Mouse (Mus musculus) C2C12 (cell line): ENCODE results near the gene March11. TPM values are rescaled to one million over a fixed set of nuclear protein-coding genes. Genes with fewer than 3 reads are reported as not detected.

Source experiments
- H3K27me3 ChIP-seq: one replicate; pipeline ENCODE4 v1.6.1; 2011; ENCODE audit not compliant: control insufficient read depth, insufficient read depth, insufficient read length
- H3K36me3 ChIP-seq: one replicate; pipeline ENCODE4 v1.6.1; 2011; ENCODE audit not compliant: control insufficient read depth, insufficient read depth
- H3K4me3 ChIP-seq: one replicate; pipeline ENCODE4 v1.5.1; 2011; ENCODE audit warnings: mild to moderate bottlenecking, control low read depth; ENCODE audit not compliant: poor library complexity, insufficient read depth, severe bottlenecking
- H3K79me2 ChIP-seq: one replicate; pipeline ENCODE4 v1.6.1; 2011; ENCODE audit not compliant: control insufficient read depth, insufficient read depth
- H3K79me3 ChIP-seq: one replicate; pipeline ENCODE4 v1.6.1; 2011; ENCODE audit warnings: low read depth, control low read depth
- H3ac ChIP-seq: one replicate; pipeline ENCODE3; 2011; ENCODE audit warnings: low read depth; ENCODE audit not compliant: control insufficient read depth, insufficient read length
- CEBPB ChIP-seq: IDR thresholded peaks from one replicate; pipeline ENCODE4 v1.6.1; 2011; ENCODE audit warnings: low read depth, mild to moderate bottlenecking, control low read depth, moderate library complexity
- CTCF ChIP-seq: IDR thresholded peaks from one replicate; pipeline ENCODE4 v1.5.1; 2011; ENCODE audit not compliant: control insufficient read depth, insufficient read depth, insufficient read length
- FOSL1 ChIP-seq: IDR thresholded peaks from one replicate; pipeline ENCODE4 v1.8.0; 2011; ENCODE audit warnings: mild to moderate bottlenecking, low read length; ENCODE audit not compliant: poor library complexity, insufficient read depth, severe bottlenecking
- MAX ChIP-seq: IDR thresholded peaks from one replicate; pipeline ENCODE4 v1.6.1; 2011; ENCODE audit warnings: mild to moderate bottlenecking, control low read depth
- MYOD1 ChIP-seq: IDR thresholded peaks from one replicate; pipeline ENCODE4 v1.6.1; 2011; ENCODE audit warnings: low read depth; ENCODE audit not compliant: control insufficient read depth, insufficient read length
- MYOG ChIP-seq: IDR thresholded peaks from one replicate; pipeline ENCODE4 v1.6.1; 2011; ENCODE audit not compliant: control insufficient read depth, insufficient read length; ENCODE audit errors: extremely low read depth
- USF1 ChIP-seq: IDR thresholded peaks from one replicate; pipeline ENCODE4 v1.6.1; 2011; ENCODE audit warnings: low read depth, mild to moderate bottlenecking, control low read depth, moderate library complexity
- polyA plus RNA-seq: library from polyadenylated mRNA; unstranded; fragments of >200 nt; fragmentation: generic; extraction: Trizol; gene quantifications from one replicate; pipeline ENCODE4 v1.2.1, GENCODE M21; 2012; ENCODE audit warnings: missing spikeins

March11 gene
- polyA plus RNA-seq, 1 experiment, result 26.1 TPM

GRCm38 (mm10) chr15:26292811-26293210 lies 16.0 kb upstream of the March11 start:
- Histone ChIP-seq H3K79me2 (no peaks in the 10 kb centered on the region), H3K79me3 (no peaks in the 10 kb centered on the region), H3ac (no peak overlapping the region), H3K4me3 (no peak overlapping the region), H3K27me3 (no peaks in the 10 kb centered on the region), H3K36me3 (no peaks in the 10 kb centered on the region)
- TF ChIP-seq CTCF (no peak), MYOD1 (no peak), USF1 (no peak), MYOG (no peak), FOSL1 (no peak), CEBPB (no peak), MAX (no peak)

GRCm38 (mm10) chr15:26293215-26293614 lies 15.6 kb upstream of the March11 start:
- Histone ChIP-seq H3K79me3 (no peaks in the 10 kb centered on the region), H3K79me2 (no peaks in the 10 kb centered on the region), H3K4me3 (no peak overlapping the region), H3ac (no peak overlapping the region), H3K27me3 (no peaks in the 10 kb centered on the region), H3K36me3 (no peaks in the 10 kb centered on the region)
- TF ChIP-seq MYOD1 (no peak), MAX (no peak), CEBPB (no peak), USF1 (no peak), MYOG (no peak), CTCF (no peak), FOSL1 (no peak)

GRCm38 (mm10) chr15:26298668-26299067 lies 10.2 kb upstream of the March11 start:
- H3K4me3 ChIP-seq, result no peak overlapping the region
- H3K36me3 ChIP-seq, result no peaks in the 10 kb centered on the region
- no peaks in the 10 kb centered on the region for H3K79me3 ChIP-seq
- no peaks in the 10 kb centered on the region for H3K79me2 ChIP-seq
- H3ac ChIP-seq, result no peak overlapping the region
- no peaks in the 10 kb centered on the region for H3K27me3 ChIP-seq
- TF ChIP-seq MYOD1 (no peak), USF1 (no peak), CTCF (no peak), MYOG (no peak), FOSL1 (no peak), MAX (no peak), CEBPB (no peak)

- peaks cover 8% of the 10 kb centered on the region for H3K36me3 ChIP-seq
- no peaks in the 10 kb centered on the region for H3K27me3 ChIP-seq
- H3K79me3 ChIP-seq, result no peaks in the 10 kb centered on the region
- peak overlapping the region; percentile 46 for H3ac ChIP-seq
- peak; percentile 85 for TF ChIP-seq MAX
- TF ChIP-seq CTCF, result no peak
- H3K4me3 ChIP-seq, result peak overlapping the region; percentile 43
- no peaks in the 10 kb centered on the region for H3K79me2 ChIP-seq
Observed at GRCm38 (mm10) chr15:26309291-26309931, 563 bp downstream of the March11 start.

DNA sequence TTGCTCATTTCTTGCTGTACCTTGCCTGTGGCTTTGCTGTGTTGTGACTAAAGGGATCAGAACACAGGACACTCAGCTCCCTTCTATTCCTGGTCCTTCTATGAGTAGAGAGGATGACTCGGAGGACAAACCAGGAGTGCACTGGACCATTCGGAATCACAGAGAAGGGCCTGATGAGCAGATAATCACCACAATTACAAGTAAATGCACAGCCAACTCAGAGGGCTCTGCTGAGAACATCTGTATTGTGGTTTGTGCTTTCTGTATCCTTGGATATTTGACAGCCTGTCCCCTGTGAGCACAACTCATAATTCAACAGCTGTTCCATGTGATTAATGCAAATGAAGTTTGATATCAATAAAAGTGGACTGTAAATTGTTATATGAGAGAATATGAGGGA lies 11.0 kb downstream of the March11 start:
- H3K79me2 ChIP-seq, result no peaks in the 10 kb centered on the region
- no peaks in the 10 kb centered on the region for H3K27me3 ChIP-seq
- H3K36me3 ChIP-seq, result no peaks in the 10 kb centered on the region
- no peak overlapping the region for H3ac ChIP-seq
- H3K4me3 ChIP-seq, result no peak overlapping the region
- no peaks in the 10 kb centered on the region for H3K79me3 ChIP-seq
- no peak for TF ChIP-seq FOSL1
- no peak for TF ChIP-seq CEBPB
- peak; percentile 71 for TF ChIP-seq MYOD1

DNA sequence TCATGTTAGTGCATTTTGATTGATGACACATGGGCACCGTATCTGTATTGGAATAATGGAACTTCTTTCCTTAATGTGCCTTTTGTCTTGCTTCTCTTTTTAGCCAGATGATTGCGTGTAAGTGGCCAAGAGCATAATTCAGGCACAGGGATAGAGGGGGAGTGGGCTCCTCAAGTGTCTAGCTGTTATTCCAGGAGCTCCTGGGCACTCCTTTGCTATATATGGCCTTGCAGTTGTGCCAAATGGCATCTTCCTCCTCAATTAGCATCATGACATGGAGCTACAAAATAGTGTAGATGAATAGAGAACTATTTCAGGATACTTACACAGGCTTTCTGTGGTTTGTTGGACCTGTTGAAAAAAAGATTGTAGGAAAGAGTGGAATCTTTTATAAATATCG lies 11.6 kb downstream of the March11 start:
- no peaks in the 10 kb centered on the region for H3K36me3 ChIP-seq
- no peaks in the 10 kb centered on the region for H3K27me3 ChIP-seq
- TF ChIP-seq FOSL1, result no peak
- TF ChIP-seq MYOG, result no peak
- TF ChIP-seq MAX, result no peak
- TF ChIP-seq CEBPB, result no peak
- no peak for TF ChIP-seq CTCF
- TF ChIP-seq MYOD1, result no peak
- TF ChIP-seq USF1, result no peak
- no peaks in the 10 kb centered on the region for H3K79me2 ChIP-seq
- no peak overlapping the region for H3ac ChIP-seq
- no peaks in the 10 kb centered on the region for H3K79me3 ChIP-seq
- no peak overlapping the region for H3K4me3 ChIP-seq

DNA sequence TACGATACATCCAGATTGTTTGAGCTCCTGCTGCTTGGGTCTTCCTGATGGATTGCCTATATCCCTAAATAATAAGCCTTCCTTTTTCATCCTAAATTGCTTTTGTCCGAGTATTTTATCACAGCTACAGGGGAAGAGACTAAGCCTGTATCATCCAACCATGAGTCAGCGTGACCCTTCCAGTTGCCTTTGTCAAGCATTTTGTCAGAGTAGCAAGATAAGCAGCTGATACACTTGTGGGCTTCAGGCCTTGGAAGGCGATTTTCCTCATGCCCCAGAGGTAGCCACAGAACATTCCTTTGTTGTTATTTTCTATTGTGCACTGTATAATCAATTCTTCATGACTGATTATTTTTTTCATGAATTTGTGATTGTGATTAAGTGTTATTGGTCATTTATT lies 14.0 kb downstream of the March11 start:
- no peaks in the 10 kb centered on the region for H3K36me3 ChIP-seq

More for the DNA sequence above, 14.0 kb downstream of the March11 start:
- TF ChIP-seq FOSL1, result no peak
- TF ChIP-seq CTCF, result no peak
- no peak for TF ChIP-seq USF1
- no peak for TF ChIP-seq MYOG
- TF ChIP-seq MYOD1, result peak; percentile 85
- no peaks in the 10 kb centered on the region for H3K79me3 ChIP-seq
- no peaks in the 10 kb centered on the region for H3K27me3 ChIP-seq
- no peak overlapping the region for H3K4me3 ChIP-seq
- no peak overlapping the region for H3ac ChIP-seq
- no peaks in the 10 kb centered on the region for H3K79me2 ChIP-seq
